Mouse (Mus musculus) G1E (cell line): ENCODE measurements at regions not wholly inside any gene's neighbourhood (a gene's known extent, or its start where the extent isn't known, plus 50 kb on each side); places are given as distances from the start of the nearest gene placed in this dataset.

Source experiments
- CTCF ChIP-seq: IDR thresholded peaks from 2 replicates; pipeline ENCODE4 v1.5.1; 2012; ENCODE audit warnings: low read depth, low read length, inconsistent platforms, mixed read lengths
- TAL1 ChIP-seq: conservative IDR thresholded peaks from 2 replicates; pipeline ENCODE4 v1.6.1; 2012; ENCODE audit warnings: low read depth, low read length, inconsistent platforms, mixed read lengths

DNA sequence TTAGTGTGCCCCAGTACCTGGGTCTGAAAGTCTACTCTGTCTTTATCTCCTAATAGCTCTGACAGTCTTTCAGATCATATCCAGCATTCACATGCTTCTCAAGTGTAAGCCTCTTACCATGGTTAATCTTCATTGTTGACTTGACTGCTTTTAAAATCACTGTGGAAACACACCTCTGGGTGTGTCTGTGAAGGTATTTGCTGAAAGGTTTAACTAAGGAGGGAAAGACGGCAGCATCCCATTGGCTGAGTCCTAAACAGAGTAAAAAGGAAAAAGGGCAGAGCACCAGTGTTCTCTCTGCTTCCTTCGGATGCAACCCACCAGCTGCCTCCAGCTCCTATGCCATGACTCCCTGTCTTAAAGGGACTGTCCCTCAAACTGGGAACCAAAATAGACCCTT, 68.6 kb downstream of the Lmo4 start:
- TF ChIP-seq CTCF (no peak), TAL1 (no peak)
